Mouse (Mus musculus) liver, embryonic 16.5 days (tissue): Measurements from ENCODE around the gene Slit3. TPM values are rescaled to one million over a fixed set of nuclear protein-coding genes. Genes with fewer than 3 reads are reported as not detected.

ENCODE experiments used
- ATAC-seq: fragments of 200-750 bp; cut with Nextera tagmentation; 2 replicates; pipeline ENCODE4 v1.8.0; 2017; ENCODE audit warnings: low read depth, mild to moderate bottlenecking, moderate number of reproducible peaks, moderate library complexity
- H3K27ac ChIP-seq: fragments of 300-500 bp; sonication (generic); 2 replicates; pipeline ENCODE4 v1.5.1; 2014; ENCODE audit warnings: mild to moderate bottlenecking, low read length
- H3K27me3 ChIP-seq: fragments of 300-500 bp; sonication (generic); 2 replicates; pipeline ENCODE4 v1.6.1; 2014; ENCODE audit warnings: low read depth, low read length, mixed read lengths; ENCODE audit not compliant: control insufficient read depth, insufficient read depth
- H3K36me3 ChIP-seq: fragments of 300-500 bp; sonication (generic); 2 replicates; pipeline ENCODE4 v1.6.1; 2014; ENCODE audit warnings: mild to moderate bottlenecking; ENCODE audit not compliant: control insufficient read depth, insufficient read depth
- H3K4me1 ChIP-seq: fragments of 300-500 bp; sonication (generic); 2 replicates; pipeline ENCODE4 v1.6.1; 2014; ENCODE audit warnings: low read depth, low read length, mixed read lengths; ENCODE audit not compliant: control insufficient read depth
- H3K4me2 ChIP-seq: fragments of 300-500 bp; sonication (generic); 2 replicates; pipeline ENCODE4 v1.6.1; 2014; ENCODE audit warnings: low read depth, low read length, mixed read lengths
- H3K4me3 ChIP-seq: fragments of 300-500 bp; sonication (generic); 2 replicates; pipeline ENCODE4 v1.5.1; 2014; ENCODE audit warnings: low read depth, mild to moderate bottlenecking, low read length
- H3K9ac ChIP-seq: fragments of 300-500 bp; sonication (generic); 2 replicates; pipeline ENCODE4 v1.6.1; 2014; ENCODE audit warnings: low read depth, low read length
- H3K9me3 ChIP-seq: fragments of 300-500 bp; sonication (generic); replicated peaks from 2 replicates; pipeline ENCODE4 v1.6.1; 2016; ENCODE audit warnings: low read length; ENCODE audit not compliant: control insufficient read depth
- WGBS: fragments of 180-500 bp; shearing (Covaris S2); extraction: QIAGEN DNeasy Blood & Tissue Kit; methylation state at CpG from one replicate; pipeline ENCODE4 v1.1.7; 2014; ENCODE audit not compliant: insufficient replicate concordance; 5-methylcytosine and 5-hydroxymethylcytosine counted together
- polyA plus RNA-seq: library from polyadenylated mRNA; unstranded; fragments of >200 nt; fragmentation: Nextera tagmentation; extraction: Ambion mirVana; gene quantifications from 2 replicates; pipeline ENCODE4 v1.2.1, GENCODE M21; 2015

Gene Slit3
- polyA plus RNA-seq, 1 experiment from 2014 or later, result 0.22 TPM

GRCm38 (mm10) chr11:35198537-35199088, 77.6 kb downstream of the Slit3 start:
- Histone ChIP-seq H3K4me2 (no peak overlapping the region), H3K27ac (no peak overlapping the region), H3K9ac (no peak overlapping the region), H3K36me3 (no peaks in the 10 kb centered on the region), H3K9me3 (no peaks in the 10 kb centered on the region), H3K27me3 (no peaks in the 10 kb centered on the region; the same call in 1 of the 2 replicates), H3K4me1 (no peaks in the 10 kb centered on the region), H3K4me3 (no peak overlapping the region)
- ATAC-seq, result no peak
- WGBS, result 69% methylated on average over 6 of the region's 6 CpGs

GRCm38 (mm10) chr11:35202332-35202731, 81.3 kb downstream of the Slit3 start:
- H3K4me3 ChIP-seq, result no peak overlapping the region
- H3K9ac ChIP-seq, result no peak overlapping the region
- H3K27me3 ChIP-seq, result no peaks in the 10 kb centered on the region; the same call in 1 of the 2 replicates
- H3K9me3 ChIP-seq, result no peaks in the 10 kb centered on the region
- no peaks in the 10 kb centered on the region for H3K36me3 ChIP-seq
- no peak overlapping the region for H3K27ac ChIP-seq
- no peak for ATAC-seq
- WGBS, result 69% methylated on average over 5 of the region's 5 CpGs
- H3K4me2 ChIP-seq, result no peak overlapping the region
- no peaks in the 10 kb centered on the region for H3K4me1 ChIP-seq

- no peak for ATAC-seq
- no peak overlapping the region for H3K4me2 ChIP-seq
- H3K4me1 ChIP-seq, result no peaks in the 10 kb centered on the region
- no peaks in the 10 kb centered on the region for H3K36me3 ChIP-seq
- no peak overlapping the region for H3K9ac ChIP-seq
- no peaks in the 10 kb centered on the region for H3K9me3 ChIP-seq
- 61% methylated on average over 10 of the region's 10 CpGs for WGBS
- no peak overlapping the region for H3K27ac ChIP-seq
- no peak overlapping the region for H3K4me3 ChIP-seq
- H3K27me3 ChIP-seq, result no peaks in the 10 kb centered on the region; the same call in 1 of the 2 replicates
These were observed 82.6 kb downstream of the Slit3 start for GRCm38 (mm10) chr11:35203673-35204072.

DNA sequence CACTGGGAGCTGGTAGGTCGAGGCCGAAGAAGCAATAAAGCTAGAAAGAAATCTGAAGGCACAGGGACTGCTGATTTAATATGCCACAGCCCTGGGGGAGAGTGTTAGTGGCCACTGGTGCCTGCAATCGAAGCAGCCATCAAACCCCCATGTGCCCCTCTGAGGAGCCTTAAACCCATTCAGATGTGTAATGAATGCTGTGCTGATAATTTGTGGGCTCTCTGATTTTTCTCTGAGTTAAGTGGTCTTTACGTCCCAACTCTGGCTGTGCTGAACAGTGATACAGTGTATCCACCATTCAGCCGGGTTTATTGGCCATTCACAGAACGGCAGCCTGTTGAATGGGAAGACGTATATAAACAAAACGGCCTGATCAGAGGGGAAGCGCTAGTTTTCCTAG, 83.1 kb downstream of the Slit3 start:
- Histone ChIP-seq H3K27ac (no peak overlapping the region), H3K4me1 (no peaks in the 10 kb centered on the region), H3K4me2 (no peak overlapping the region), H3K36me3 (no peaks in the 10 kb centered on the region), H3K9ac (no peak overlapping the region), H3K27me3 (no peaks in the 10 kb centered on the region; the same call in 1 of the 2 replicates), H3K9me3 (no peaks in the 10 kb centered on the region), H3K4me3 (no peak overlapping the region)
- no peak for ATAC-seq
- WGBS, result 33% methylated on average over 9 of the region's 9 CpGs

DNA sequence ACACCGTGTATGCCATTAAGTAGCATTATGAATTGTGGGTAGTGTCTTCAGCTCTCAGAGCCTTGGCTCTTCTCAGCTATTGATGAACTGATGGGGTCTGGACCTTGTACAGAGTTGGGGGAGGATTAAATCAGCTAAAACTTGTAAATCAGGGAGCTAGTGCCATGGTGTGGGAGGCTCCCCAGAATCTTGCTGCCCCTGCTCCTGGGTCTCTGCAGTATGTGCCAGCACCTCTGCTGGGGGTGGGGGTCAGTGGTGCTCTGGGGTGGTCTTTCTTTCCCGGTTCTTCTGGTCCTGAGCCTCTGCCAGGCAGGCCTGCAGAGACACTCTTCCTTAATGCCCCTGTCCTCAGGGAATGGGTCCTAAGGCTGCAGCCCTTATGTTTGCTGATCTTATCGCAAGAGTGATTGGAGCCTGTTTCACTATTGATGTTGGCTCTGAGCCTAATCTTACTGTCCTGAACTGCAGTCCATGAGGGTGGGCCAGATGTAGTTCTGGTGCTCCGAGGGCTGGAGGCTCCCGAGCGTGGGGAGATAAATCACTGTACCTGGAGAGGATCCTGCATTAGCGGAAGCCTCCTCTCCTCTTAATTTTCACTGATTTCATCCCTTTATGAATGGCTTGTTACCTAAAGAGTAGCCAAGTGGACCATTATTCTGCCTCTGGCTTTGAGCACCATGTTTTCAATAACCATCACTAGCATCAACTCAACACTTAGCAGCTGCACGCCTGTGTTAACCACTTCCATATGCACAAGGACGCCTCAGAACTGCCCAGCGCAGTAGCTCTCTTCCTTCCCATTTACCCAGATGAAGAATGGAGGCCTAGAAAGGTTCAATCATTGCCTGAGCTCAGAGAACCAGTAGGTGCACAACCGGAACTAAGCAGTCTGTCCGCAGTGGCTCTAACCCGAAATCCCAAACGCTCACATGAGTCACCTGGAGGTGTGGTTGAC, 90.0 kb downstream of the Slit3 start:
- ATAC-seq, result no peak
- WGBS, result 57% methylated on average over 14 of the region's 14 CpGs

DNA sequence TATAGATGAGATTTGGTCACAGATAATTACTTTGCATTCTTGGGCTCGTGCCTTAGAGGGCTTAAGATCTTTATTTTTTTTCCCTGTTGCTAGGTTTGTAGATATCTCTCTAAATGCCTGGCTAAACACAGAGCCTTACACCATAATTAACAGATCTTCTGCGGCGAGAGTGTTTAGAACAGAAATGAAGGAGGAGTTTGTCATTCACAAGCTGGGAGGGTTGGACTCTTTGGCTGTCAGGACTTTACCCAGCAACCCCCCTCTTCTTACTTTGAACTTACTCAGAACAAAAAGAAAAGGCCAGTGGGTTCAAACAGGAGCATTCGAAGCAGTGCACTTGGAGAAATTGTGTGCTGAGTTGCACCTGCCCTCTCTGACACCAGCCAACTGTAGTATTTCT, 103.0 kb downstream of the Slit3 start:
- no peaks in the 10 kb centered on the region for H3K9me3 ChIP-seq
- H3K4me3 ChIP-seq, result no peak overlapping the region
- no peaks in the 10 kb centered on the region for H3K4me1 ChIP-seq
- H3K9ac ChIP-seq, result no peak overlapping the region
- 55% methylated on average over 4 of the region's 4 CpGs for WGBS
- no peak overlapping the region for H3K27ac ChIP-seq
- no peak for ATAC-seq
- no peak overlapping the region for H3K4me2 ChIP-seq
- H3K27me3 ChIP-seq, result no peaks in the 10 kb centered on the region; the same call in 1 of the 2 replicates
- H3K36me3 ChIP-seq, result no peaks in the 10 kb centered on the region

More for the DNA sequence above, 90.0 kb downstream of the Slit3 start:
- Histone ChIP-seq H3K27me3 (no peaks in the 10 kb centered on the region; the same call in 1 of the 2 replicates), H3K27ac (no peak overlapping the region), H3K4me1 (no peaks in the 10 kb centered on the region), H3K9ac (no peak overlapping the region), H3K4me3 (no peak overlapping the region), H3K9me3 (no peaks in the 10 kb centered on the region), H3K4me2 (no peak overlapping the region), H3K36me3 (no peaks in the 10 kb centered on the region)

GRCm38 (mm10) chr11:35231361-35232090, 110.5 kb downstream of the Slit3 start:
- H3K9me3 ChIP-seq, result no peaks in the 10 kb centered on the region
- no peaks in the 10 kb centered on the region for H3K36me3 ChIP-seq
- 65% methylated on average over 10 of the region's 10 CpGs for WGBS
- no peaks in the 10 kb centered on the region for H3K27me3 ChIP-seq
- no peak overlapping the region for H3K9ac ChIP-seq
- no peak overlapping the region for H3K4me3 ChIP-seq
- ATAC-seq, result no peak
- H3K27ac ChIP-seq, result no peak overlapping the region
- H3K4me2 ChIP-seq, result no peak overlapping the region
- no peaks in the 10 kb centered on the region for H3K4me1 ChIP-seq

DNA sequence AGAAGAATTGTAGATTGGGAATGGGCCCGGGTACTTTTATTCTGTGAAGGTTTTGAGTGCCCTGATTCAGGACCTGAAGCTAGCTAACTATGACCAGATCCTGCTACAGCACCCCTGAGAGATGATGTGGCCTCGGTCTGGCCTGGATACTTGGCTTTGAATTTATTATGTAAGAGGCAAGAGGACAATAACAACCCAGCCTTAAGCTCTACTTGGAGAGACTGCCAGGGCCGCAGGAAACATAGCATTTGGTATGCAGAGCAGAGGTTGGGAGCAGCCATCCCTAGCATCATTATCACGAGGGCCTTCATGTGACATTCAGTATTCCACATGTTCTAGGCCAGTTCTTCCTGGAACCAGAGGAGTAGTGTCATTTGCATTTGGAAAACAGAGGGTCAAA, 111.3 kb downstream of the Slit3 start:
- no peaks in the 10 kb centered on the region for H3K9me3 ChIP-seq
- H3K36me3 ChIP-seq, result no peaks in the 10 kb centered on the region
- no peak for ATAC-seq
- no peak overlapping the region for H3K4me2 ChIP-seq
- 58% methylated on average over 4 of the region's 4 CpGs for WGBS
- no peaks in the 10 kb centered on the region for H3K4me1 ChIP-seq
- no peak overlapping the region for H3K9ac ChIP-seq
- no peak overlapping the region for H3K27ac ChIP-seq
- H3K27me3 ChIP-seq, result no peaks in the 10 kb centered on the region
- H3K4me3 ChIP-seq, result no peak overlapping the region
